Mouse (Mus musculus) cerebellum, adult 2 months (tissue): Measurements from ENCODE around the gene Bbs9. TPM values are rescaled to one million over a fixed set of nuclear protein-coding genes. Genes with fewer than 3 reads are reported as not detected.

Experiments used
- DNase-seq, 2 experiments: peaks; one replicate each; pipeline ENCODE4 v3.0.0; 2021
- H3K27ac ChIP-seq: fragments of 200-500 bp; 2 replicates; pipeline ENCODE4 v1.5.1; 2012; ENCODE audit warnings: low read length, control low read depth, inconsistent platforms; ENCODE audit not compliant: insufficient read depth
- H3K27me3 ChIP-seq: fragments of 200-500 bp; 2 replicates; pipeline ENCODE4 v1.6.1; 2012; ENCODE audit warnings: inconsistent platforms, mild to moderate bottlenecking, low read length, moderate library complexity; ENCODE audit not compliant: control insufficient read depth, insufficient read depth
- H3K4me1 ChIP-seq: fragments of 200-500 bp; 2 replicates; pipeline ENCODE4 v1.6.1; 2011; ENCODE audit warnings: low read length; ENCODE audit not compliant: control insufficient read depth, insufficient read depth
- H3K4me3 ChIP-seq: fragments of 200-500 bp; replicated peaks from 2 replicates; pipeline ENCODE3; 2011; ENCODE audit warnings: mild to moderate bottlenecking, low read depth, low read length, control low read depth; ENCODE audit not compliant: insufficient read depth
- CTCF ChIP-seq: fragments of 200-500 bp; IDR thresholded peaks from 2 replicates; pipeline ENCODE4 v1.5.1; 2011; ENCODE audit warnings: low read depth, mild to moderate bottlenecking, control low read depth, low read length, moderate library complexity, borderline replicate concordance; ENCODE audit not compliant: insufficient read depth
- POLR2A ChIP-seq: fragments of 200-500 bp; IDR thresholded peaks from 2 replicates; pipeline ENCODE4 v1.6.1; 2011; ENCODE audit warnings: low read length, control low read depth, borderline replicate concordance; ENCODE audit not compliant: insufficient read depth
- WGBS: fragments of 180-500 bp; shearing (Covaris S2); methylation state at CpG from one replicate; pipeline ENCODE4 v1.1.7; 2018; 5-methylcytosine and 5-hydroxymethylcytosine counted together
- polyA plus RNA-seq: library from polyadenylated mRNA; depleted of rRNA; stranded (reverse); fragments of >200 nt; gene quantifications from 2 replicates; pipeline ENCODE4 v1.2.3, GENCODE M21; 2012; rRNA removed

Gene Bbs9
- 15.4 and 16.1 TPM in 2 replicates for polyA plus RNA-seq

DNA sequence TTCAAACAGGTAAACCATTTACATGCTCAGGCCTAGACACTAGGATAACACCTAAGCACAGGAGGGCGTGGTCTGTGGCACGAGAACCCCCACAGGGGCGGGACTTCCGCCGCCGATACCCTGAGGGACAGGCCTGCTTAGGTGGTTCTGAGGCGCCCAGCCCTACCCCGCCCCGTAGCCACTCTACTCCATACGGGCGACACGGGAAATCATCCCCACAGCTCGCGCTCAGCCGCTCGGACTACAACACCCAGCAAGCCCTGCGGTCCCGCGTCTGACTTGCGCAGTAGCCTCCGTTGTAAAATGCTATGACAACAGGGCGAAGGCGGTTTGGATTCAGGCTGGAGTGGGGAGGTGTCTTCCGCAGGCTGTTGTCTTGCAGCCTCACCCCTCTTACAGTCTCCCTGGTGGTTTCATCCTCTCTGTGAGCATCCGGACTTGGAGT, at the start of gene Bbs9:
Gene Bbs9, plus strand, starts transcription at position 292 of the 445 bp plus-strand sequence.
- Histone ChIP-seq H3K27ac (peak within 1 kb of the TSS; percentile 6; the same call in 1 of the 2 replicates), H3K27me3 (no peaks in the 10 kb centered on the region), H3K4me3 (peak within 1 kb of the TSS; percentile 85), H3K4me1 (no peaks in the 10 kb centered on the region; the same call in 1 of the 2 replicates)
- TF ChIP-seq POLR2A, result peak; percentile 24; the same call in 1 of the 2 replicates
- no peak for TF ChIP-seq CTCF
- DNase-seq, result peak; percentile 95 to 97
- WGBS, result under 1% methylated on average over 25 of the region's 25 CpGs

GRCm38 (mm10) chr9:22428028-22428665, 47.4 kb upstream of the Bbs9 start:
- Histone ChIP-seq H3K4me1 (peaks cover 5% of the 10 kb centered on the region; the same call in 1 of the 2 replicates), H3K27ac (no peak overlapping the region), H3K27me3 (no peaks in the 10 kb centered on the region), H3K4me3 (no peak overlapping the region)
- no peak for DNase-seq
- TF ChIP-seq POLR2A, result no peak
- no peak for TF ChIP-seq CTCF
- 65% methylated on average over 4 of the region's 4 CpGs for WGBS

DNA sequence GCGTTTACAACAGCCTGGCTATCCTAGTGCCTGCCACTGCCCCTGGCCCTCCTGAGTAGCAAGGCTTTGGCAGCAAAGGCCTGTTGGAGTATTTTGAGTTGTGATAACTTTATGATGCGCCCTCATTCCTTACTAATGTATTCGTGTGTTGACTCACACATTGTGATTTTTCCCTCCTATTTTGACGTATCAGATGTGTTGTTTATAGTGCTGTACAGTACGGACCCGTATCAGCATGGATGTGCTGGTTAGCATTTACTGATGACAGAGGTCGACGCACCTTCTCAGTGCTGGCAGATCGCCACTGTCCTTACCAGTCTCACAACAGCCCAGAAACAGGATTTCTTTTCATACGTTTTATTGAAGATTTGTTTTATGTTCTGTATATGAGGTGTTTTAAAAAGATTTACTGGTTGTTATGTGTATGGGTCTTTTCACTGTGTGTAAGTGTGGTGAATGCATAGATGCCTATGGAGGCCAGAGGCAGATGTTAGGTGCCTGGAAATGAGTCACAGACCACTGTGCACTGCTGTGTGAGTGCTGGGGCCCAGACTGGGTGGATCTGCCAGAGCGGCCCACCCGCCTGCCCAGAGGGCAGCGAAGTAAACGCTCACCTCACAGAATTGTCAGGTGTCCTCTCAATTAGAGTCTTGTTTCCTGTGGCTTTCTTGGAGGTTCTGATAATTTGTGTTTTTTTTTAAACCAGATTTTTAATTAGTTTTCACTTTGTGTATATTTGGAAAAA, 46.7 kb upstream of the Bbs9 start:
- H3K27ac ChIP-seq, result no peak overlapping the region
- no peak overlapping the region for H3K4me3 ChIP-seq
- 80% methylated on average over 14 of the region's 14 CpGs for WGBS
- H3K4me1 ChIP-seq, result peaks cover 5% of the 10 kb centered on the region; the same call in 1 of the 2 replicates
- TF ChIP-seq CTCF, result no peak
- no peak for TF ChIP-seq POLR2A
- DNase-seq, result no peak
- H3K27me3 ChIP-seq, result no peaks in the 10 kb centered on the region

- TF ChIP-seq CTCF, result peak; percentile 14; the same call in 1 of the 2 replicates
- TF ChIP-seq POLR2A, result no peak
- no peak overlapping the region for H3K4me3 ChIP-seq
- DNase-seq, result peak; percentile 33 to 67
- H3K27me3 ChIP-seq, result no peaks in the 10 kb centered on the region
- H3K4me1 ChIP-seq, result peaks cover 5% of the 10 kb centered on the region; the same call in 1 of the 2 replicates
- H3K27ac ChIP-seq, result no peak overlapping the region
- WGBS, result 19% methylated on average over 15 of the region's 15 CpGs
Measured at GRCm38 (mm10) chr9:22429533-22430241, 45.8 kb upstream of the Bbs9 start.

- peaks cover 5% of the 10 kb centered on the region; the same call in 1 of the 2 replicates for H3K4me1 ChIP-seq
- no peaks in the 10 kb centered on the region for H3K27me3 ChIP-seq
- TF ChIP-seq POLR2A (no peak), CTCF (no peak)
- DNase-seq, result no peak
- H3K27ac ChIP-seq, result no peak overlapping the region
- WGBS, result 67% methylated on average over 5 of the region's 5 CpGs
- no peak overlapping the region for H3K4me3 ChIP-seq
Measured at GRCm38 (mm10) chr9:22430315-22430840, 45.1 kb upstream of the Bbs9 start.

- H3K4me3 ChIP-seq, result no peak overlapping the region
- peaks cover 5% of the 10 kb centered on the region; the same call in 1 of the 2 replicates for H3K4me1 ChIP-seq
- H3K27me3 ChIP-seq, result no peaks in the 10 kb centered on the region
- no peak overlapping the region for H3K27ac ChIP-seq
- TF ChIP-seq CTCF (no peak), POLR2A (no peak)
- 84% methylated on average over 2 of the region's 2 CpGs for WGBS
- DNase-seq, result no peak
Measured at GRCm38 (mm10) chr9:22433221-22433620, 42.3 kb upstream of the Bbs9 start.

- Histone ChIP-seq H3K27me3 (no peaks in the 10 kb centered on the region), H3K4me3 (no peak overlapping the region), H3K27ac (no peak overlapping the region), H3K4me1 (peaks cover 5% of the 10 kb centered on the region; the same call in 1 of the 2 replicates)
- WGBS, result 87% methylated on average over 2 of the region's 2 CpGs
- TF ChIP-seq CTCF (no peak), POLR2A (no peak)
- no peak for DNase-seq
Measured at GRCm38 (mm10) chr9:22434101-22434500, 41.4 kb upstream of the Bbs9 start.
